Mouse (Mus musculus) stomach, postnatal 0 days (tissue): ENCODE results near the gene Cenpj. TPM values are rescaled to one million over a fixed set of nuclear protein-coding genes. Genes with fewer than 3 reads are reported as not detected.

ENCODE experiments used
- ATAC-seq: fragments of 200-750 bp; cut with Nextera tagmentation; 2 replicates; pipeline ENCODE4 v1.8.0; 2017; ENCODE audit not compliant: low FRiP score, low TSS enrichment
- DNase-seq: peaks from one replicate; pipeline ENCODE4 v3.0.0-alpha.2; 2016; ENCODE audit warnings: low spot score
- H3K27ac ChIP-seq: fragments of 300-500 bp; sonication (generic); replicated peaks from 2 replicates; pipeline ENCODE4 v1.5.1; 2014; ENCODE audit warnings: mild to moderate bottlenecking, control low read depth
- H3K27me3 ChIP-seq: fragments of 300-500 bp; sonication (generic); 2 replicates; pipeline ENCODE4 v1.6.1; 2014; ENCODE audit warnings: low read length; ENCODE audit not compliant: control insufficient read depth, insufficient read depth
- H3K36me3 ChIP-seq: fragments of 300-500 bp; sonication (generic); 2 replicates; pipeline ENCODE4 v1.6.1; 2014; ENCODE audit warnings: low read length, mixed read lengths; ENCODE audit not compliant: control insufficient read depth, insufficient read depth
- H3K4me1 ChIP-seq: fragments of 300-500 bp; sonication (generic); replicated peaks from 2 replicates; pipeline ENCODE4 v1.6.1; 2014; ENCODE audit warnings: antibody characterized with exemption; ENCODE audit not compliant: control insufficient read depth, insufficient read depth
- H3K4me2 ChIP-seq: fragments of 300-500 bp; sonication (generic); replicated peaks from 2 replicates; pipeline ENCODE4 v1.6.1; 2014; ENCODE audit warnings: low read depth, mild to moderate bottlenecking, control low read depth, moderate library complexity
- H3K4me3 ChIP-seq: fragments of 300-500 bp; sonication (generic); 2 replicates; pipeline ENCODE4 v1.5.1; 2014; ENCODE audit warnings: low read depth, low read length, control low read depth
- H3K9ac ChIP-seq: fragments of 300-500 bp; sonication (generic); 2 replicates; pipeline ENCODE4 v1.6.1; 2014; ENCODE audit warnings: mild to moderate bottlenecking, low read length, control low read depth, mixed read lengths
- H3K9me3 ChIP-seq: fragments of 300-500 bp; sonication (generic); 2 replicates; pipeline ENCODE4 v1.6.1; 2016; ENCODE audit warnings: low read length; ENCODE audit not compliant: control insufficient read depth
- CTCF ChIP-seq: IDR thresholded peaks from 2 replicates; pipeline ENCODE4 v1.5.1; 2016; ENCODE audit warnings: antibody characterized with exemption, low read depth, mild to moderate bottlenecking, moderate library complexity
- EP300 ChIP-seq: optimal IDR thresholded peaks from 2 replicates; pipeline ENCODE3; 2016; ENCODE audit warnings: antibody characterized with exemption
- WGBS: fragments of 180-500 bp; shearing (Covaris S2); extraction: QIAGEN DNeasy Blood & Tissue Kit; methylation state at CpG from one replicate; pipeline ENCODE4 v1.1.7; 2014; 5-methylcytosine and 5-hydroxymethylcytosine counted together
- polyA plus RNA-seq: library from polyadenylated mRNA; unstranded; fragments of >200 nt; fragmentation: Nextera tagmentation; extraction: Ambion mirVana; gene quantifications from 2 replicates; pipeline ENCODE4 v1.2.1, GENCODE M21; 2015

The Cenpj gene
- polyA plus RNA-seq, 1 experiment from 2014 or later, result 1.9 TPM

GRCm38 (mm10) chr14:56545491-56545890, 29.7 kb downstream of the Cenpj start:
- Histone ChIP-seq H3K4me1 (no peaks in the 10 kb centered on the region), H3K36me3 (no peaks in the 10 kb centered on the region), H3K27me3 (no peaks in the 10 kb centered on the region), H3K4me3 (no peak overlapping the region), H3K9ac (no peak overlapping the region), H3K27ac (no peak overlapping the region), H3K9me3 (no peaks in the 10 kb centered on the region), H3K4me2 (no peak overlapping the region)
- no peak for DNase-seq
- TF ChIP-seq EP300 (no peak), CTCF (no peak)
- ATAC-seq, result no peak
- 95% methylated on average over 4 of the region's 4 CpGs for WGBS

DNA sequence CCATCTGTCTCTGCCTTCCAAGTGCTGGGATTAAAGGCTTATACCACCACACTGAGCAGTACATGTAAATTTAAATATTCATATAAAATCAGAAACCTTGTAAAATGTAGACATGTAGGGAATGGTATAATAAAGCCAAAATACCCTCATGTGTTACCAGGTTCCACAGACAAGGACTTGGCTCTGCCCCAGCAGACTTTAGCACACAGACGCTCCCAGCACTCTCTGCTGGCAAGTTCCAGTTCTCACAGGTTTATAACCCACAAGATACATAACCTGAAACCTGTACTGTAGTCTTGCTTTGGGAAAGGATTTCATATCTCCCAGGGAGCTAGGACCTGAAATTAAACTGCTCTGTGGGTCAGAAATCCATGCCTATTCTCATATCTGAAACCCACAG, 30.3 kb downstream of the Cenpj start:
- TF ChIP-seq CTCF (no peak), EP300 (no peak)
- DNase-seq (no peak), ATAC-seq (no peak)
- Histone ChIP-seq H3K4me3 (no peak overlapping the region), H3K9me3 (no peaks in the 10 kb centered on the region), H3K9ac (no peak overlapping the region), H3K4me2 (no peak overlapping the region), H3K4me1 (no peaks in the 10 kb centered on the region), H3K36me3 (no peaks in the 10 kb centered on the region), H3K27ac (no peak overlapping the region), H3K27me3 (no peaks in the 10 kb centered on the region)
- 66% methylated on average over 1 of the region's 1 CpGs for WGBS

DNA sequence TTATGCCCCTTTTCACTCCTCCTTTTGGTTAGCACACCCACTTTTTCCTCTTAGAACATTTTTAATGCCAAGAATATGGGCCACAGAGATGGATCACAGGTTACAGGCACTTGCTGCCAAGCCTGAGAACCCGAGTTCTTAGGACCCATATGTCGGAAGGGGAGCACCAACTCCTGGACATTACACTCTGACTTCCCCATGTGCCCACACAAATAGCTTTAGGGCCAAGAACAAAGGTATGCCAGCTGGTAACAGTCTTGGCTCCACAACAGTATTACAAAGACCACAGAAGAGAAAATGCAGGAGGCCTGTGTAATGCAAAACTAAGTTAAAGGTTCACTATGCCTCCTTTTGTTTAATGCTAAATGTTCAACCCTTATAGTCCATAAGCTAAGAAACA, 44.4 kb downstream of the Cenpj start:
- Histone ChIP-seq H3K36me3 (no peaks in the 10 kb centered on the region), H3K27me3 (no peaks in the 10 kb centered on the region), H3K9ac (no peak overlapping the region), H3K4me1 (no peaks in the 10 kb centered on the region), H3K4me2 (no peak overlapping the region), H3K4me3 (no peak overlapping the region), H3K9me3 (no peaks in the 10 kb centered on the region), H3K27ac (no peak overlapping the region)
- no peak for ATAC-seq
- WGBS, result 85% methylated on average over 2 of the region's 2 CpGs
- TF ChIP-seq CTCF (no peak), EP300 (no peak)
- DNase-seq, result no peak

- WGBS, result 84% methylated on average over 2 of the region's 2 CpGs
- H3K4me2 ChIP-seq, result no peak overlapping the region
- ATAC-seq, result no peak
- H3K27ac ChIP-seq, result no peak overlapping the region
- TF ChIP-seq EP300 (no peak), CTCF (no peak)
- H3K9me3 ChIP-seq, result no peaks in the 10 kb centered on the region
- DNase-seq, result no peak
- H3K4me3 ChIP-seq, result no peak overlapping the region
- no peaks in the 10 kb centered on the region for H3K36me3 ChIP-seq
- no peaks in the 10 kb centered on the region for H3K27me3 ChIP-seq
- H3K4me1 ChIP-seq, result no peaks in the 10 kb centered on the region
- H3K9ac ChIP-seq, result no peak overlapping the region
These were observed 60.5 kb downstream of the Cenpj start for GRCm38 (mm10) chr14:56514775-56515174.

DNA sequence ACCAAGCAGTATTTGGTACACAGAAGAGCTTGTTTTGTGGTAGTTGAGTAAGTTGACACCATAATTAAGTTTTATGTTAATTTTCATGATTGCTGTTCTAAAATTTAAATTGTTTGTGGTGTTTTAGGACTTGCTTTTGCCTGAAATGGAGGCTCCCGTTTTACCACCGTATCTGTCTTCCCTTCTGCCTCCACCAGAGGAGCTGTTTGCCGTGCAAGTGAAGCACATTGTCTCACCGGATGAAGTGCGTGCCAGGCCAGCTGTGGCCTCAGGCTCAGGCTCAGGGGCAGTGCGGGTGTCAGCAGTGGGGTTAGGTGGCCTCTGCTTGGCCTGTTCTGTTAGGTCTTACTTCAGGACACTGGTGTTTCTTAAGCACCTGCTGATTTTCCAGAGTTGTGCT, 63.1 kb downstream of the Cenpj start:
- 25% methylated on average over 6 of the region's 6 CpGs for WGBS
- TF ChIP-seq EP300, result no peak
- peak; percentile 67 for TF ChIP-seq CTCF
- DNase-seq (peak; percentile 34), ATAC-seq (no peak)
- H3K9me3 ChIP-seq, result no peaks in the 10 kb centered on the region
- H3K27ac ChIP-seq, result no peak overlapping the region
- no peaks in the 10 kb centered on the region for H3K36me3 ChIP-seq
- no peaks in the 10 kb centered on the region for H3K4me1 ChIP-seq
- H3K9ac ChIP-seq, result no peak overlapping the region
- no peaks in the 10 kb centered on the region for H3K27me3 ChIP-seq
- no peak overlapping the region for H3K4me3 ChIP-seq
- no peak overlapping the region for H3K4me2 ChIP-seq

- Histone ChIP-seq H3K36me3 (no peaks in the 10 kb centered on the region), H3K4me3 (no peak overlapping the region), H3K4me2 (no peak overlapping the region), H3K9me3 (no peaks in the 10 kb centered on the region), H3K9ac (no peak overlapping the region), H3K4me1 (no peaks in the 10 kb centered on the region), H3K27me3 (no peaks in the 10 kb centered on the region), H3K27ac (no peak overlapping the region)
- DNase-seq, result no peak
- 61% methylated on average over 3 of the region's 3 CpGs for WGBS
- ATAC-seq, result no peak
- TF ChIP-seq EP300, result no peak
- TF ChIP-seq CTCF, result no peak
These were observed 68.5 kb downstream of the Cenpj start for GRCm38 (mm10) chr14:56506743-56507142.
